Mouse (Mus musculus) intestine, embryonic 16.5 days (tissue): Measurements from ENCODE around the gene Gm28048. TPM values are rescaled to one million over a fixed set of nuclear protein-coding genes. Genes with fewer than 3 reads are reported as not detected.

Source experiments
- ATAC-seq: fragments of 200-750 bp; cut with Nextera tagmentation; 2 replicates; pipeline ENCODE4 v1.8.0; 2017; ENCODE audit warnings: moderate TSS enrichment, moderate library complexity
- H3K27ac ChIP-seq: fragments of 300-500 bp; sonication (generic); 2 replicates; pipeline ENCODE4 v1.5.1; 2014; ENCODE audit warnings: mild to moderate bottlenecking, low read length
- H3K27me3 ChIP-seq: fragments of 300-500 bp; sonication (generic); replicated peaks from 2 replicates; pipeline ENCODE4 v1.6.1; 2014; ENCODE audit warnings: low read length, control low read depth, mixed read lengths; ENCODE audit not compliant: control insufficient read depth, insufficient read depth
- H3K36me3 ChIP-seq: fragments of 300-500 bp; sonication (generic); 2 replicates; pipeline ENCODE4 v1.6.1; 2014; ENCODE audit warnings: low read length, control low read depth; ENCODE audit not compliant: control insufficient read depth, insufficient read depth
- H3K4me1 ChIP-seq: fragments of 300-500 bp; sonication (generic); 2 replicates; pipeline ENCODE4 v1.6.1; 2014; ENCODE audit warnings: low read length, control low read depth, mixed read lengths; ENCODE audit not compliant: control insufficient read depth, insufficient read depth
- H3K4me2 ChIP-seq: fragments of 300-500 bp; sonication (generic); 2 replicates; pipeline ENCODE4 v1.6.1; 2014; ENCODE audit warnings: low read depth, low read length, control low read depth
- H3K4me3 ChIP-seq: fragments of 300-500 bp; sonication (generic); 2 replicates; pipeline ENCODE4 v1.5.1; 2014; ENCODE audit warnings: mild to moderate bottlenecking, low read length
- H3K9ac ChIP-seq: fragments of 300-500 bp; sonication (generic); 2 replicates; pipeline ENCODE4 v1.6.1; 2014; ENCODE audit warnings: low read depth, low read length
- H3K9me3 ChIP-seq: fragments of 300-500 bp; sonication (generic); 2 replicates; pipeline ENCODE4 v1.6.1; 2016; ENCODE audit warnings: low read length, control low read depth; ENCODE audit not compliant: control insufficient read depth
- WGBS: fragments of 180-500 bp; shearing (Covaris S2); extraction: QIAGEN DNeasy Blood & Tissue Kit; methylation state at CpG from one replicate; pipeline ENCODE4 v1.1.7; 2014; 5-methylcytosine and 5-hydroxymethylcytosine counted together
- polyA plus RNA-seq: library from polyadenylated mRNA; unstranded; fragments of >200 nt; fragmentation: Nextera tagmentation; extraction: Ambion mirVana; gene quantifications from 2 replicates; pipeline ENCODE4 v1.2.1, GENCODE M21; 2015

Gene Gm28048
- polyA plus RNA-seq, 1 experiment from 2014 or later = 11.2 TPM

GRCm38 (mm10) chr11:22937716-22938316 is 44.1 kb downstream of the Gm28048 start:
- 94% methylated on average over 4 of the region's 4 CpGs for WGBS

GRCm38 (mm10) chr11:22936446-22937125 is 45.3 kb downstream of the Gm28048 start:
- WGBS = 57% methylated on average over 5 of the region's 5 CpGs
- Histone ChIP-seq H3K36me3 (no peaks in the 10 kb centered on the region), H3K4me3 (no peak overlapping the region), H3K9ac (no peak overlapping the region), H3K4me2 (no peak overlapping the region), H3K27me3 (no peaks in the 10 kb centered on the region), H3K9me3 (no peaks in the 10 kb centered on the region), H3K27ac (no peak overlapping the region), H3K4me1 (no peaks in the 10 kb centered on the region)
- no peak for ATAC-seq

More at GRCm38 (mm10) chr11:22937716-22938316, 44.1 kb downstream of the Gm28048 start:
- no peak overlapping the region for H3K27ac ChIP-seq
- H3K36me3 ChIP-seq = no peaks in the 10 kb centered on the region
- H3K4me2 ChIP-seq = no peak overlapping the region
- H3K27me3 ChIP-seq = no peaks in the 10 kb centered on the region
- no peak for ATAC-seq
- H3K9ac ChIP-seq = no peak overlapping the region
- no peak overlapping the region for H3K4me3 ChIP-seq
- no peaks in the 10 kb centered on the region for H3K9me3 ChIP-seq
- no peaks in the 10 kb centered on the region for H3K4me1 ChIP-seq

- H3K4me1 ChIP-seq = no peaks in the 10 kb centered on the region
- H3K9ac ChIP-seq = no peak overlapping the region
- H3K36me3 ChIP-seq = no peaks in the 10 kb centered on the region
- H3K27ac ChIP-seq = no peak overlapping the region
- no peaks in the 10 kb centered on the region for H3K9me3 ChIP-seq
- ATAC-seq = no peak
- no peak overlapping the region for H3K4me3 ChIP-seq
- H3K4me2 ChIP-seq = no peak overlapping the region
- H3K27me3 ChIP-seq = no peaks in the 10 kb centered on the region
Observed at GRCm38 (mm10) chr11:22932167-22932566, 49.7 kb downstream of the Gm28048 start.

GRCm38 (mm10) chr11:22931320-22931905 is 50.5 kb downstream of the Gm28048 start:
- 90% methylated on average over 2 of the region's 2 CpGs for whole genome bisulfite sequencing
- Histone ChIP-seq H3K4me2 (no peak overlapping the region), H3K4me3 (no peak overlapping the region), H3K4me1 (no peaks in the 10 kb centered on the region), H3K27me3 (no peaks in the 10 kb centered on the region), H3K27ac (no peak overlapping the region), H3K9ac (no peak overlapping the region), H3K9me3 (no peaks in the 10 kb centered on the region), H3K36me3 (no peaks in the 10 kb centered on the region)
- no peak for ATAC-seq

GRCm38 (mm10) chr11:22930129-22930528 is 51.8 kb downstream of the Gm28048 start:
- 69% methylated on average over 2 of the region's 2 CpGs for WGBS
- no peak overlapping the region for H3K9ac ChIP-seq
- no peak overlapping the region for H3K27ac ChIP-seq
- no peaks in the 10 kb centered on the region for H3K4me1 ChIP-seq
- H3K9me3 ChIP-seq = no peaks in the 10 kb centered on the region
- no peaks in the 10 kb centered on the region for H3K27me3 ChIP-seq
- ATAC-seq = no peak
- H3K36me3 ChIP-seq = no peaks in the 10 kb centered on the region
- no peak overlapping the region for H3K4me3 ChIP-seq
- no peak overlapping the region for H3K4me2 ChIP-seq

- H3K9me3 ChIP-seq = no peaks in the 10 kb centered on the region
- 68% methylated on average over 8 of the region's 8 CpGs for WGBS
- H3K4me2 ChIP-seq = no peak overlapping the region
- no peak for ATAC-seq
- no peak overlapping the region for H3K27ac ChIP-seq
- no peak overlapping the region for H3K4me3 ChIP-seq
- H3K4me1 ChIP-seq = no peaks in the 10 kb centered on the region
- no peaks in the 10 kb centered on the region for H3K27me3 ChIP-seq
- H3K9ac ChIP-seq = no peak overlapping the region
- no peaks in the 10 kb centered on the region for H3K36me3 ChIP-seq
Observed at GRCm38 (mm10) chr11:22928586-22929169, 53.2 kb downstream of the Gm28048 start.

- Histone ChIP-seq H3K27ac (no peak overlapping the region), H3K4me2 (no peak overlapping the region), H3K9ac (no peak overlapping the region), H3K4me1 (no peaks in the 10 kb centered on the region), H3K9me3 (no peaks in the 10 kb centered on the region), H3K4me3 (no peak overlapping the region), H3K36me3 (no peaks in the 10 kb centered on the region), H3K27me3 (no peaks in the 10 kb centered on the region)
- ATAC-seq = no peak
- 71% methylated on average over 2 of the region's 2 CpGs for WGBS
Observed at GRCm38 (mm10) chr11:22923606-22924005, 58.3 kb downstream of the Gm28048 start.

GRCm38 (mm10) chr11:22922546-22922945 is 59.3 kb downstream of the Gm28048 start:
- no peaks in the 10 kb centered on the region for H3K27me3 ChIP-seq
- H3K4me3 ChIP-seq = no peak overlapping the region
- H3K9ac ChIP-seq = no peak overlapping the region
- H3K36me3 ChIP-seq = no peaks in the 10 kb centered on the region
- no peaks in the 10 kb centered on the region for H3K4me1 ChIP-seq
- WGBS = 74% methylated on average over 2 of the region's 2 CpGs
- no peaks in the 10 kb centered on the region for H3K9me3 ChIP-seq
- no peak overlapping the region for H3K27ac ChIP-seq
- ATAC-seq = no peak
- H3K4me2 ChIP-seq = no peak overlapping the region

- Histone ChIP-seq H3K9me3 (no peaks in the 10 kb centered on the region), H3K4me3 (no peak overlapping the region), H3K4me1 (no peaks in the 10 kb centered on the region), H3K36me3 (no peaks in the 10 kb centered on the region), H3K4me2 (no peak overlapping the region), H3K27me3 (no peaks in the 10 kb centered on the region), H3K27ac (no peak overlapping the region), H3K9ac (no peak overlapping the region)
- 73% methylated on average over 2 of the region's 2 CpGs for WGBS
- ATAC-seq = no peak
Observed at GRCm38 (mm10) chr11:22919336-22919735, 62.6 kb downstream of the Gm28048 start.
